Mouse (Mus musculus) ES-E14 (cell line): ENCODE results near the gene March7. TPM values are rescaled to one million over a fixed set of nuclear protein-coding genes. Genes with fewer than 3 reads are reported as not detected.

Source experiments
- DNase-seq: peaks from one replicate; pipeline ENCODE4 v3.0.0-alpha.2; 2013; ENCODE audit warnings: low read depth, low spot score
- H3K27ac ChIP-seq: 2 replicates; pipeline ENCODE4 v1.5.1; 2012; ENCODE audit warnings: low read depth, mild to moderate bottlenecking, low read length, moderate library complexity, mixed read lengths; ENCODE audit not compliant: poor library complexity, insufficient read depth, severe bottlenecking
- H3K36me3 ChIP-seq: 2 replicates; pipeline ENCODE4 v1.6.1; 2012; ENCODE audit warnings: mild to moderate bottlenecking, low read length, moderate library complexity, mixed read lengths; ENCODE audit not compliant: control insufficient read depth, poor library complexity, insufficient read depth, severe bottlenecking
- H3K4me1 ChIP-seq, 2 experiments: fragments of 150-350 bp in 1 of 2; sonication (generic) in 1 of 2; 2 replicates each; pipeline ENCODE4 v1.6.1; 2012; ENCODE audit warnings: low read length in 2 of 2, mild to moderate bottlenecking in 1 of 2, mixed read lengths in 1 of 2; ENCODE audit not compliant: control insufficient read depth in 2 of 2, insufficient read depth in 2 of 2, poor library complexity in 1 of 2
- H3K4me3 ChIP-seq, 2 experiments: fragments of 150-350 bp in 1 of 2; sonication (generic) in 1 of 2; 2 replicates each; pipeline ENCODE4 v1.5.1; 2012; ENCODE audit warnings: low read length in 2 of 2, low read depth in 1 of 2, mild to moderate bottlenecking in 1 of 2, mixed read lengths in 1 of 2; ENCODE audit not compliant: insufficient read depth in 1 of 2, poor library complexity in 1 of 2, severe bottlenecking in 1 of 2
- H3K9ac ChIP-seq: 2 replicates; pipeline ENCODE4 v1.6.1; 2012; ENCODE audit warnings: low read depth, mild to moderate bottlenecking, low read length, mixed read lengths; ENCODE audit not compliant: poor library complexity, insufficient read depth, severe bottlenecking
- H3K9me3 ChIP-seq: fragments of 150-350 bp; sonication (generic); 2 replicates; pipeline ENCODE4 v1.6.1; 2012; ENCODE audit warnings: low read depth, mild to moderate bottlenecking, low read length; ENCODE audit not compliant: control insufficient read depth, insufficient read depth
- CHD2 ChIP-seq: IDR thresholded peaks from 2 replicates; pipeline ENCODE4 v1.6.1; 2014; ENCODE audit warnings: mild to moderate bottlenecking, low read depth, low read length, inconsistent platforms
- HCFC1 ChIP-seq: IDR thresholded peaks from 2 replicates; pipeline ENCODE4 v1.6.1; 2012; ENCODE audit warnings: low read length, inconsistent platforms, borderline replicate concordance; ENCODE audit not compliant: insufficient read depth
- MAFK ChIP-seq: IDR thresholded peaks from 2 replicates; pipeline ENCODE4 v1.6.1; 2014; ENCODE audit warnings: mild to moderate bottlenecking, low read depth, low read length, inconsistent platforms; ENCODE audit not compliant: insufficient read depth
- ZC3H11A ChIP-seq: IDR thresholded peaks from 2 replicates; pipeline ENCODE4 v1.6.1; 2012; ENCODE audit warnings: low read depth, mild to moderate bottlenecking, inconsistent platforms, low read length, borderline replicate concordance
- ZNF384 ChIP-seq: IDR thresholded peaks from 2 replicates; pipeline ENCODE4 v1.6.1; 2012; ENCODE audit warnings: low read depth, low read length, inconsistent platforms
- in situ Hi-C, 2 experiments: fragments of 600-800 bp; cut with MboI; formaldehyde crosslinking; loops; one replicate each; pipeline ENCODE4 v1.15.1; 2025; ENCODE audit warnings: low sequenced_read_pairs in 2 of 2, inconsistent platforms in 1 of 2; ENCODE audit not compliant: unreplicated experiment in 2 of 2
- total RNA-seq: library from RNA; depleted of rRNA; stranded (reverse); fragments of 300-350 nt; gene quantifications from 2 replicates; pipeline ENCODE4 v1.2.3, GENCODE M21; 2012

Gene March7
- total RNA-seq, 1 experiment: 97.8 TPM

- DNase-seq: no peak
- Histone ChIP-seq H3K4me1 (no peaks in the 10 kb centered on the region), H3K9ac (no peak overlapping the region), H3K9me3 (no peaks in the 10 kb centered on the region), H3K4me3 (no peak overlapping the region), H3K27ac (no peak overlapping the region), H3K36me3 (no peaks in the 10 kb centered on the region)
- TF ChIP-seq MAFK: no peak
- no peak for TF ChIP-seq ZNF384
- no peak for TF ChIP-seq HCFC1
- no peak for TF ChIP-seq CHD2
- in situ Hi-C loops: no loop called here
Measured at GRCm38 (mm10) chr2:60176087-60176486, 33.6 kb upstream of the March7 start.

- no peaks in the 10 kb centered on the region for H3K4me1 ChIP-seq
- H3K9me3 ChIP-seq: no peaks in the 10 kb centered on the region
- no peaks in the 10 kb centered on the region for H3K36me3 ChIP-seq
- H3K9ac ChIP-seq: no peak overlapping the region
- no peak overlapping the region for H3K27ac ChIP-seq
- in situ Hi-C loops: no loop called here
- no peak for DNase-seq
- H3K4me3 ChIP-seq: no peak overlapping the region
- TF ChIP-seq CHD2 (no peak), HCFC1 (no peak), ZNF384 (no peak), ZC3H11A (no peak), MAFK (no peak)
Measured at GRCm38 (mm10) chr2:60177490-60177889, 32.2 kb upstream of the March7 start.

DNA sequence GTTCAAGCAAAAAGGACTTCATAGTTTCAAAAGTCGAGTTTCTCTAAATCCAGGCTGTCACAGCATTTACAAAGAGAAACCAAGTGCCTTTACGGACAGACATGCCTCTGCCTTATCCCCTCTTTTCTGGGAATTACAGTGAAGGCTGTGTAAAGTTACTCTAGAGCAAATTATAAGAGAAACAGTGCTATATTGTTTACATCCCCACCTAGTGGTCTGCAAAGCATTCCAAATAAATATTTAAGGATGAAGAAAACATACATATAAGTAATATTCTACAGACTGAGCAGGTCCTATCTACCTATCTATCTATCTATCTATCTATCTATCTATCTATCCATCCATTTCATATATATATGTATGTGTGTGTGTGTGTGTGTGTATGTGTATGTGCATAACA lies 28.0 kb upstream of the March7 start:
- Histone ChIP-seq H3K36me3 (no peaks in the 10 kb centered on the region), H3K9me3 (no peaks in the 10 kb centered on the region), H3K9ac (no peak overlapping the region), H3K4me1 (no peaks in the 10 kb centered on the region), H3K27ac (no peak overlapping the region), H3K4me3 (no peak overlapping the region)
- DNase-seq: no peak
- in situ Hi-C loops: no loop called here
- no peak for TF ChIP-seq HCFC1
- no peak for TF ChIP-seq ZNF384
- no peak for TF ChIP-seq MAFK
- no peak for TF ChIP-seq ZC3H11A

- DNase-seq: peak; percentile 86
- in situ Hi-C loops: no loop called here
- Histone ChIP-seq H3K27ac (peak overlapping the region; percentile 49; the same call in 1 of the 2 replicates), H3K9ac (no peak overlapping the region), H3K9me3 (no peaks in the 10 kb centered on the region), H3K4me1 (peaks cover 0 to 2% of the 10 kb centered on the region in 2 experiments; a peak in 2 of 4 replicates), H3K36me3 (no peaks in the 10 kb centered on the region), H3K4me3 (no peak overlapping the region)
- TF ChIP-seq ZNF384 (no peak), MAFK (no peak), HCFC1 (no peak)
Measured at GRCm38 (mm10) chr2:60196841-60197240, 12.8 kb upstream of the March7 start.

DNA sequence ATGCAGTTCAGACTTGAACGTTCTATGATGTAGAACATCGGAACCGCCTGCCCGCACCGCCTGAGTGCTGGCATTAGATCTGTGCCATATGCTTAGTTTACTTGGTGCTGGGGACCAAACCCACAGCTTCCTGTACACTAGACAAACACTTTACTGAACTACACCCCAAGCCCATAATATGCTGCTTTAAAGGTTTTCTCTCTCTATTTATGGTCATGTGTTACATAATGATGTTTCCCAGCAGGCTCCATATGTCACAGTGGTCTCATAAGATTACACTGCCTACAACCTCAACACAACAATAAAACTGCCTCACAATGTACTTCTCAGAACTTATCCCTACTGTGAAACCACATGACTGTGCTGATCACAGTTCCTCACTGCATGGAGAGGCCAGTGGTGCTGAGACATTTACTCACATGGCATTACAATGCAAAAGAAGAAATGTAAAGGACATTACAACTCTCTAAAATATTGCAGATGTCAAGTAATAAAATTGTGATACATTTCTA lies 9.6 kb upstream of the March7 start:
- DNase-seq: no peak
- Histone ChIP-seq H3K9ac (no peak overlapping the region), H3K27ac (no peak overlapping the region), H3K4me3 (no peak overlapping the region), H3K9me3 (no peaks in the 10 kb centered on the region), H3K36me3 (no peaks in the 10 kb centered on the region), H3K4me1 (peaks cover 0 to 2% of the 10 kb centered on the region in 2 experiments; a peak in 2 of 4 replicates)
- in situ Hi-C loops: no loop called here
- TF ChIP-seq ZNF384 (no peak), MAFK (no peak), CHD2 (no peak), HCFC1 (no peak), ZC3H11A (no peak)
